Mouse (Mus musculus): ENCODE measurements around the gene Tex26. TPM values are rescaled to one million over a fixed set of nuclear protein-coding genes. Genes with fewer than 3 reads are reported as not detected.
A peak's percentile ranks its signal among the peaks of the same experiment; 100 is the strongest.

Gene Tex26
- polyA plus RNA-seq, 1 experiment from 2014 or later, result 1.5 TPM

- Histone ChIP-seq H3K27me3 (peaks cover 17% of the 10 kb centered on the region), H3K4me1 (replicated peaks) (peaks cover 17% of the 10 kb centered on the region), H3K27ac (no peak overlapping the region), H3K4me2 (peak overlapping the region; percentile 56; the same call in 1 of the 2 replicates), H3K9me3 (no peaks in the 10 kb centered on the region), H3K36me3 (no peaks in the 10 kb centered on the region), H3K9ac (no peak overlapping the region), H3K4me3 (no peak overlapping the region)
- 89% methylated on average over 10 of the region's 10 CpGs for WGBS
- ATAC-seq (ENCODE audit: low FRiP score), result no peak
Measured at GRCm38 (mm10) chr5:149412671-149413070, 26.8 kb upstream of the Tex26 start.

- ATAC-seq (ENCODE audit: low FRiP score), result no peak
- Histone ChIP-seq H3K4me2 (no peak overlapping the region), H3K27me3 (peaks cover 17% of the 10 kb centered on the region), H3K4me3 (no peak overlapping the region), H3K27ac (no peak overlapping the region), H3K9me3 (no peaks in the 10 kb centered on the region), H3K36me3 (no peaks in the 10 kb centered on the region), H3K9ac (no peak overlapping the region), H3K4me1 (replicated peaks) (peaks cover 17% of the 10 kb centered on the region)
- WGBS, result 86% methylated on average over 9 of the region's 9 CpGs
Measured at GRCm38 (mm10) chr5:149414369-149415167, 24.9 kb upstream of the Tex26 start.

- no peak overlapping the region for H3K9ac ChIP-seq
- H3K4me3 ChIP-seq, result no peak overlapping the region
- H3K4me1 ChIP-seq (replicated peaks), result peaks cover 1% of the 10 kb centered on the region
- peaks cover 8% of the 10 kb centered on the region for H3K27me3 ChIP-seq
- H3K27ac ChIP-seq, result no peak overlapping the region
- H3K4me2 ChIP-seq, result no peak overlapping the region
- H3K36me3 ChIP-seq, result no peaks in the 10 kb centered on the region
- ATAC-seq (ENCODE audit: low FRiP score), result no peak
- WGBS, result 95% methylated on average over 4 of the region's 4 CpGs
- no peaks in the 10 kb centered on the region for H3K9me3 ChIP-seq
Measured at GRCm38 (mm10) chr5:149417381-149417780, 22.1 kb upstream of the Tex26 start.

GRCm38 (mm10) chr5:149426525-149426924, 12.9 kb upstream of the Tex26 start:
- Histone ChIP-seq H3K9me3 (no peaks in the 10 kb centered on the region), H3K9ac (no peak overlapping the region), H3K27ac (no peak overlapping the region)

GRCm38 (mm10) chr5:149427277-149428060, 12.0 kb upstream of the Tex26 start:
- WGBS, result 92% methylated on average over 8 of the region's 8 CpGs
- Histone ChIP-seq H3K27me3 (no peaks in the 10 kb centered on the region), H3K4me3 (no peak overlapping the region), H3K36me3 (no peaks in the 10 kb centered on the region), H3K9me3 (no peaks in the 10 kb centered on the region), H3K9ac (no peak overlapping the region), H3K4me1 (replicated peaks) (peaks cover 21% of the 10 kb centered on the region), H3K4me2 (no peak overlapping the region), H3K27ac (no peak overlapping the region)
- ATAC-seq (ENCODE audit: low FRiP score), result no peak

More at GRCm38 (mm10) chr5:149426525-149426924, 12.9 kb upstream of the Tex26 start:
- ATAC-seq (ENCODE audit: low FRiP score), result no peak
- Histone ChIP-seq H3K4me3 (no peak overlapping the region), H3K36me3 (no peaks in the 10 kb centered on the region), H3K4me2 (no peak overlapping the region), H3K27me3 (no peaks in the 10 kb centered on the region), H3K4me1 (replicated peaks) (peaks cover 21% of the 10 kb centered on the region)
- WGBS, result 92% methylated on average over 3 of the region's 3 CpGs

GRCm38 (mm10) chr5:149428347-149428746, 11.1 kb upstream of the Tex26 start:
- Histone ChIP-seq H3K9me3 (no peaks in the 10 kb centered on the region), H3K27ac (peak overlapping the region; percentile 75), H3K9ac (no peak overlapping the region), H3K4me3 (no peak overlapping the region), H3K4me2 (no peak overlapping the region), H3K4me1 (replicated peaks) (peaks cover 21% of the 10 kb centered on the region), H3K36me3 (no peaks in the 10 kb centered on the region), H3K27me3 (no peaks in the 10 kb centered on the region)
- no peak for ATAC-seq (ENCODE audit: low FRiP score)
- WGBS, result 12% methylated on average over 6 of the region's 6 CpGs

GRCm38 (mm10) chr5:149428810-149429255, 10.6 kb upstream of the Tex26 start:
- no peak overlapping the region for H3K4me3 ChIP-seq

GRCm38 (mm10) chr5:149429541-149429940, 9.9 kb upstream of the Tex26 start:
- 82% methylated on average over 4 of the region's 4 CpGs for WGBS

More at GRCm38 (mm10) chr5:149428810-149429255, 10.6 kb upstream of the Tex26 start:
- H3K27ac ChIP-seq, result peak overlapping the region; percentile 75
- no peaks in the 10 kb centered on the region for H3K36me3 ChIP-seq
- ATAC-seq (ENCODE audit: low FRiP score), result peak; percentile 49; the same call in 1 of the 2 replicates
- WGBS, result 42% methylated on average over 2 of the region's 2 CpGs
- H3K4me2 ChIP-seq, result no peak overlapping the region
- peaks cover 21% of the 10 kb centered on the region for H3K4me1 ChIP-seq (replicated peaks)
- H3K9ac ChIP-seq, result no peak overlapping the region
- no peaks in the 10 kb centered on the region for H3K27me3 ChIP-seq
- no peaks in the 10 kb centered on the region for H3K9me3 ChIP-seq

GRCm38 (mm10) chr5:149430943-149431342, 8.5 kb upstream of the Tex26 start:
- Histone ChIP-seq H3K4me3 (no peak overlapping the region), H3K27me3 (no peaks in the 10 kb centered on the region), H3K4me1 (replicated peaks) (peaks cover 21% of the 10 kb centered on the region), H3K27ac (no peak overlapping the region), H3K9ac (no peak overlapping the region), H3K36me3 (no peaks in the 10 kb centered on the region), H3K4me2 (no peak overlapping the region), H3K9me3 (no peaks in the 10 kb centered on the region)
- no peak for ATAC-seq (ENCODE audit: low FRiP score)
- WGBS, result 93% methylated on average over 3 of the region's 3 CpGs

More at GRCm38 (mm10) chr5:149429541-149429940, 9.9 kb upstream of the Tex26 start:
- Histone ChIP-seq H3K27me3 (no peaks in the 10 kb centered on the region), H3K9ac (no peak overlapping the region), H3K4me2 (no peak overlapping the region), H3K4me3 (no peak overlapping the region), H3K36me3 (no peaks in the 10 kb centered on the region), H3K27ac (peak overlapping the region; percentile 75), H3K9me3 (no peaks in the 10 kb centered on the region), H3K4me1 (replicated peaks) (peaks cover 21% of the 10 kb centered on the region)
- ATAC-seq (ENCODE audit: low FRiP score), result no peak

GRCm38 (mm10) chr5:149433618-149434017, 5.8 kb upstream of the Tex26 start:
- WGBS, result 67% methylated on average over 7 of the region's 7 CpGs
- Histone ChIP-seq H3K4me3 (no peak overlapping the region), H3K9ac (no peak overlapping the region), H3K27ac (no peak overlapping the region), H3K27me3 (no peaks in the 10 kb centered on the region), H3K36me3 (no peaks in the 10 kb centered on the region), H3K9me3 (no peaks in the 10 kb centered on the region), H3K4me1 (replicated peaks) (peaks cover 13% of the 10 kb centered on the region), H3K4me2 (no peak overlapping the region)
- ATAC-seq (ENCODE audit: low FRiP score), result no peak

GRCm38 (mm10) chr5:149434141-149434690, 5.2 kb upstream of the Tex26 start:
- H3K9me3 ChIP-seq, result no peaks in the 10 kb centered on the region
- no peak overlapping the region for H3K9ac ChIP-seq
- WGBS, result 43% methylated on average over 9 of the region's 9 CpGs
- no peak for ATAC-seq (ENCODE audit: low FRiP score)
- no peak overlapping the region for H3K4me2 ChIP-seq
- no peaks in the 10 kb centered on the region for H3K36me3 ChIP-seq
- no peak overlapping the region for H3K27ac ChIP-seq
- H3K4me1 ChIP-seq (replicated peaks), result peaks cover 13% of the 10 kb centered on the region
- no peak overlapping the region for H3K4me3 ChIP-seq
- H3K27me3 ChIP-seq, result no peaks in the 10 kb centered on the region

- WGBS, result 82% methylated on average over 3 of the region's 3 CpGs
- Histone ChIP-seq H3K27ac (no peak overlapping the region), H3K4me2 (no peak overlapping the region), H3K27me3 (no peaks in the 10 kb centered on the region), H3K4me3 (no peak overlapping the region), H3K9me3 (no peaks in the 10 kb centered on the region), H3K36me3 (no peaks in the 10 kb centered on the region), H3K4me1 (replicated peaks) (peaks cover 26% of the 10 kb centered on the region), H3K9ac (no peak overlapping the region)
- no peak for ATAC-seq (ENCODE audit: low FRiP score)
Measured at GRCm38 (mm10) chr5:149436541-149436940, 2.9 kb upstream of the Tex26 start.
